In genomic region chr9:58134906-58135305, GRCm38 (mm10) we compare ENCODE assay signal across 12 mouse cellular contexts. TPM values are rescaled to one million over a fixed set of nuclear protein-coding genes. Genes with fewer than 3 reads are reported as not detected.
A peak's percentile ranks its signal among the peaks of the same experiment; 100 is the strongest.
DNase-seq lines count a peak whose midpoint lies in the region; ATAC-seq and TF ChIP-seq lines count a peak whose summit lies in the region.
"Had no signal": no experiment of that assay in that cellular context is flagged by ENCODE, and none has a peak within 500 bp of the region (broad histone marks: within the 10 kb centered on the region; RNA-seq: fewer than 3 reads in every experiment).

No protein-coding gene starts in this region.

- peak overlapping the region; percentile 27; the same call in 1 of the 2 replicates for H3K4me2 ChIP-seq in lung, embryonic 14.5 days
- H3K4me2 ChIP-seq in embryonic facial prominence, embryonic 15.5 days (replicated peaks) = no peak overlapping the region
- peak overlapping the region; percentile 38 for H3K4me2 ChIP-seq in neural tube, embryonic 13.5 days

- no peak for TF ChIP-seq POLR2A in lung, adult 2 months (IDR thresholded peaks at IDR 0.05; ENCODE audit: borderline replicate concordance, extremely low read depth, low read depth, low read length)

- peak; percentile 7 for DNase-seq in CD4-positive, CD25-positive, alpha-beta regulatory T cell, adult 2 months (ENCODE audit: low read depth, low spot score)
- no peak for DNase-seq in lung, embryonic 14.5 days
- no peak for DNase-seq in lung, adult 2 months
- no peak for DNase-seq in layer of hippocampus, postnatal 36 days
- DNase-seq: kidney, adult 8-10 months had no signal

- no peaks in the 10 kb centered on the region for H3K9me3 ChIP-seq in lung, embryonic 14.5 days (ENCODE audit: low read depth, low read length)
- no peaks in the 10 kb centered on the region for H3K9me3 ChIP-seq in embryonic facial prominence, embryonic 15.5 days (replicated peaks)
- no peaks in the 10 kb centered on the region for H3K9me3 ChIP-seq in neural tube, embryonic 13.5 days
- H3K9me3 ChIP-seq: megakaryocyte, embryonic 14.5 days had no signal

- H3K4me3 ChIP-seq in lung, embryonic 14.5 days (ENCODE audit: low read depth, low read length) = no peak overlapping the region
- no peak overlapping the region for H3K4me3 ChIP-seq in lung, adult 2 months (replicated peaks; ENCODE audit: extremely low read depth, low read depth, low read length)
- H3K4me3 ChIP-seq in embryonic facial prominence, embryonic 15.5 days (replicated peaks) = no peak overlapping the region
- H3K4me3 ChIP-seq in neural tube, embryonic 13.5 days = peak overlapping the region; percentile 18
- H3K4me3 ChIP-seq: megakaryocyte, embryonic 14.5 days had no signal

- no peaks in the 10 kb centered on the region for H3K27me3 ChIP-seq in lung, embryonic 14.5 days (ENCODE audit: insufficient read depth, low read length)
- peaks cover 5% of the 10 kb centered on the region; the same call in 1 of the 2 replicates for H3K27me3 ChIP-seq in embryonic facial prominence, embryonic 15.5 days
- peaks cover 52% of the 10 kb centered on the region for H3K27me3 ChIP-seq in neural tube, embryonic 13.5 days
- H3K27me3 ChIP-seq: Patski had no signal

- no peaks in the 10 kb centered on the region for H3K36me3 ChIP-seq in lung, embryonic 14.5 days (ENCODE audit: insufficient read depth)
- H3K36me3 ChIP-seq in embryonic facial prominence, embryonic 15.5 days = no peaks in the 10 kb centered on the region
- no peaks in the 10 kb centered on the region for H3K36me3 ChIP-seq in neural tube, embryonic 13.5 days

- ATAC-seq in CD4-positive, CD25-positive, alpha-beta regulatory T cell, adult 4 months = no peak
- no peak for ATAC-seq in lung, embryonic 14.5 days (ENCODE audit: insufficient read depth)
- no peak for ATAC-seq in embryonic facial prominence, embryonic 15.5 days (ENCODE audit: insufficient number of reproducible peaks, low FRiP score, low TSS enrichment, low read depth)
- ATAC-seq in neural tube, embryonic 13.5 days (ENCODE audit: low read depth) = no peak
- no peak for ATAC-seq in inflammation-experienced regulatory T-cells, adult 6 months
- ATAC-seq: Patski had no signal

- TF ChIP-seq CTCF in lung, embryonic 14.5 days (IDR thresholded peaks at IDR 0.05; ENCODE audit: low read depth) = no peak
- TF ChIP-seq CTCF in lung, adult 2 months (IDR thresholded peaks at IDR 0.05; ENCODE audit: insufficient read depth, low read length) = no peak

- no peak overlapping the region for H3K9ac ChIP-seq in lung, embryonic 14.5 days
- no peak overlapping the region for H3K9ac ChIP-seq in embryonic facial prominence, embryonic 15.5 days
- H3K9ac ChIP-seq in neural tube, embryonic 13.5 days = 0 out of 2 replicates have a peak overlapping the region, but pooled peaks have one; percentile 1

- peaks cover 13% of the 10 kb centered on the region; the same call in 1 of the 2 replicates for H3K4me1 ChIP-seq in lung, embryonic 14.5 days (ENCODE audit: insufficient read depth)
- peaks cover 5% of the 10 kb centered on the region for H3K4me1 ChIP-seq in lung, adult 2 months (ENCODE audit: control insufficient read depth, insufficient read depth, low read length)
- peaks cover 58% of the 10 kb centered on the region for H3K4me1 ChIP-seq in embryonic facial prominence, embryonic 15.5 days
- peaks cover 64% of the 10 kb centered on the region for H3K4me1 ChIP-seq in neural tube, embryonic 13.5 days (replicated peaks)

- H3K27ac ChIP-seq in lung, embryonic 14.5 days (ENCODE audit: low read depth) = no peak overlapping the region
- H3K27ac ChIP-seq in embryonic facial prominence, embryonic 15.5 days (replicated peaks) = peak overlapping the region; percentile 60; the same call in 1 of the 2 replicates
- peak overlapping the region; percentile 82 for H3K27ac ChIP-seq in neural tube, embryonic 13.5 days (replicated peaks)

- WGBS in lung, embryonic 14.5 days = 26% methylated on average over 7 of the region's 7 CpGs
- WGBS in lung, adult 2 months = 38% methylated on average over 7 of the region's 7 CpGs
- WGBS in embryonic facial prominence, embryonic 15.5 days = 34% methylated on average over 7 of the region's 7 CpGs
- 25% methylated on average over 7 of the region's 7 CpGs for WGBS in neural tube, embryonic 13.5 days

RNA-seq across cellular contexts. Expression of gene Ccdc33, which starts 16.3 kb away (rescaled TPM):
- polyA plus RNA-seq in CD4-positive, CD25-positive, alpha-beta regulatory T cell, adult 4 months (2017; shearing (Covaris generic)) = not detected
- polyA plus RNA-seq in lung, embryonic 14.5 days (2014; fragmentation: Nextera tagmentation; extraction: Ambion mirVana) = not detected in 2 replicates
- polyA plus RNA-seq in lung, adult 2 months (2012; rRNA removed) = 7.8 and 8.5 TPM in 2 replicates
- 1.3 and 1.6 TPM in 2 replicates for polyA plus RNA-seq in embryonic facial prominence, embryonic 15.5 days (2015; fragmentation: Nextera tagmentation; extraction: Ambion mirVana)
- 0.33 and 0.58 TPM in 2 replicates for polyA plus RNA-seq in neural tube, embryonic 13.5 days (2015; fragmentation: Nextera tagmentation; extraction: Ambion mirVana)
- total RNA-seq in layer of hippocampus, postnatal 36 days (2021) = under 1 TPM; 0.30 to 0.73 TPM
- not detected for polyA plus RNA-seq in inflammation-experienced regulatory T-cells, adult 6 months (2017; shearing (Covaris generic))
- polyA plus RNA-seq: stomach, embryonic 14.5 days had no signal
